Mouse (Mus musculus) heart, embryonic 12.5 days (tissue): ENCODE data around the gene Ern2. TPM values are rescaled to one million over a fixed set of nuclear protein-coding genes. Genes with fewer than 3 reads are reported as not detected.

ENCODE experiments used
- ATAC-seq: fragments of 200-750 bp; cut with Nextera tagmentation; 2 replicates; pipeline ENCODE4 v1.8.0; 2017; ENCODE audit warnings: moderate TSS enrichment, moderate library complexity; ENCODE audit not compliant: insufficient number of reproducible peaks, low FRiP score
- H3K27ac ChIP-seq: fragments of 300-500 bp; sonication (generic); 2 replicates; pipeline ENCODE4 v1.5.1; 2016; ENCODE audit warnings: mild to moderate bottlenecking, moderate library complexity; ENCODE audit not compliant: poor library complexity, severe bottlenecking
- H3K27me3 ChIP-seq: fragments of 300-500 bp; sonication (generic); replicated peaks from 2 replicates; pipeline ENCODE4 v1.6.1; 2016; ENCODE audit warnings: mild to moderate bottlenecking, moderate library complexity
- H3K36me3 ChIP-seq: fragments of 300-500 bp; sonication (generic); 2 replicates; pipeline ENCODE4 v1.6.1; 2016; ENCODE audit warnings: mild to moderate bottlenecking, moderate library complexity
- H3K4me1 ChIP-seq: fragments of 300-500 bp; sonication (generic); replicated peaks from 2 replicates; pipeline ENCODE4 v1.6.1; 2016; ENCODE audit warnings: mild to moderate bottlenecking
- H3K4me2 ChIP-seq: fragments of 300-500 bp; sonication (generic); 2 replicates; pipeline ENCODE4 v1.6.1; 2016; ENCODE audit warnings: mild to moderate bottlenecking, moderate library complexity
- H3K4me3 ChIP-seq: fragments of 300-500 bp; sonication (generic); 2 replicates; pipeline ENCODE4 v1.5.1; 2016; ENCODE audit warnings: mild to moderate bottlenecking
- H3K9ac ChIP-seq: fragments of 300-500 bp; sonication (generic); 2 replicates; pipeline ENCODE4 v1.6.1; 2016; ENCODE audit warnings: mild to moderate bottlenecking, moderate library complexity
- H3K9me3 ChIP-seq: fragments of 300-500 bp; sonication (generic); replicated peaks from 2 replicates; pipeline ENCODE4 v1.6.1; 2016; ENCODE audit warnings: mild to moderate bottlenecking, moderate library complexity
- WGBS: fragments of 180-500 bp; shearing (Covaris S2); methylation state at CpG from one replicate; pipeline ENCODE4 v1.1.7; 2016; 5-methylcytosine and 5-hydroxymethylcytosine counted together
- polyA plus RNA-seq: library from polyadenylated mRNA; unstranded; fragments of >200 nt; fragmentation: Nextera tagmentation; extraction: Ambion mirVana; gene quantifications from 2 replicates; pipeline ENCODE4 v1.2.1, GENCODE M21; 2016

Gene Ern2
- not detected in 2 replicates for polyA plus RNA-seq

- Histone ChIP-seq H3K4me2 (peak within 1 kb of the TSS; percentile 40), H3K9me3 (no peaks in the 10 kb centered on the region), H3K4me1 (0 out of 2 replicates have a peak, but pooled peaks cover 4% of the 10 kb centered on the region), H3K4me3 (no peak within 1 kb of the TSS), H3K9ac (no peak within 1 kb of the TSS), H3K36me3 (no peaks in the 10 kb centered on the region), H3K27me3 (peaks cover 10% of the 10 kb centered on the region), H3K27ac (no peak within 1 kb of the TSS)
- no peak for ATAC-seq
- 25% methylated on average over 15 of the region's 17 CpGs for WGBS
Observed at GRCm38 (mm10) chr7:122186043-122186442, at the start of gene Ern2. Gene Ern2, minus strand, starts transcription at chr7:122186207.

- H3K4me1 ChIP-seq = no peaks in the 10 kb centered on the region
- H3K27ac ChIP-seq = no peak overlapping the region
- H3K27me3 ChIP-seq = no peaks in the 10 kb centered on the region
- no peak overlapping the region for H3K4me2 ChIP-seq
- WGBS = 73% methylated on average over 4 of the region's 4 CpGs
- no peaks in the 10 kb centered on the region for H3K36me3 ChIP-seq
- H3K4me3 ChIP-seq = no peak overlapping the region
- ATAC-seq = no peak
- H3K9ac ChIP-seq = no peak overlapping the region
- H3K9me3 ChIP-seq = no peaks in the 10 kb centered on the region
Observed at GRCm38 (mm10) chr7:122230866-122231265, 44.9 kb upstream of the Ern2 start.

DNA sequence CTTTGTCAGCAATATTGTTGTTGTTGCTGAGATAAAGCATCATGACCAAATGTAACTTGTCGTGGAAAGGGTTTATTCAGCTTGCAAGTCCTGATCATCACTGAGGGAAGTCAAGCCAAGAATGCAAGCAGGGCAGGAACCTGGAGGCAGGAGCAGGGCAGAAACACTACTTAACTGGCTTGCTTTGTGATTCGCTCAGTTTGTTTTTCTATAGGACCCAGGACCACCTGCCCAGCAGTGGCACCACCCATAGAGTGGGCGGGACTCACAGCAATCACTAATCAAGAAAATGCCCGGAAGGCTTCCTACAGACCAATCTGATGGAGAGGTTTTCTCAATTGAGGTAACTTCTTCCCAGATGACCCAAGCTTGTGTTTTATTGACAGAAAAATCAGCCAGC lies 43.9 kb upstream of the Ern2 start:
- no peak overlapping the region for H3K27ac ChIP-seq

DNA sequence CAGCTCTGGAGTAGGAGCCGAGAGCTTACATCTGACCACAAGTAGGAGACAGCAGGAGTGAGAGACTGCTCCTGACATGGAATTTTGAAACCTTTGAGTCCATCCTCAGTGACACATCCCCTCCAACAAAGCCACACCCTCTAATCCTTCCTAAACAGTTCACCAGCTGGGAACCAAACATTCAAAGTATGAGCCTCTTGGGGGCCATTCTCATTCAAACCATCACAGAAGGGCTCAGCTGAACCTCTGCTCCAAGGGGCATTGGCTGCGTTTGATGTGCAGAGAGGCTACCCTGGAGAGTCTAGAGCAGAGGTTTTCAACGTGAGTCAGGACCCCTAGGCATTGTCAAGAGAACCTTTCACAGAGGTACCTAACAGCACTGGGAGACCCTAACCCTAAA lies 43.3 kb upstream of the Ern2 start:
- ATAC-seq = no peak
- H3K36me3 ChIP-seq = no peaks in the 10 kb centered on the region
- no peak overlapping the region for H3K4me3 ChIP-seq
- WGBS = 57% methylated on average over 3 of the region's 3 CpGs
- H3K9me3 ChIP-seq = no peaks in the 10 kb centered on the region
- no peak overlapping the region for H3K9ac ChIP-seq
- no peaks in the 10 kb centered on the region for H3K4me1 ChIP-seq
- no peak overlapping the region for H3K27ac ChIP-seq
- H3K4me2 ChIP-seq = no peak overlapping the region
- H3K27me3 ChIP-seq = no peaks in the 10 kb centered on the region

More for the DNA sequence above, 43.9 kb upstream of the Ern2 start:
- H3K4me1 ChIP-seq = no peaks in the 10 kb centered on the region
- H3K27me3 ChIP-seq = no peaks in the 10 kb centered on the region
- H3K4me2 ChIP-seq = no peak overlapping the region
- ATAC-seq = no peak
- H3K9ac ChIP-seq = no peak overlapping the region
- no peaks in the 10 kb centered on the region for H3K9me3 ChIP-seq
- 65% methylated on average over 4 of the region's 4 CpGs for WGBS
- no peak overlapping the region for H3K4me3 ChIP-seq
- H3K36me3 ChIP-seq = no peaks in the 10 kb centered on the region

DNA sequence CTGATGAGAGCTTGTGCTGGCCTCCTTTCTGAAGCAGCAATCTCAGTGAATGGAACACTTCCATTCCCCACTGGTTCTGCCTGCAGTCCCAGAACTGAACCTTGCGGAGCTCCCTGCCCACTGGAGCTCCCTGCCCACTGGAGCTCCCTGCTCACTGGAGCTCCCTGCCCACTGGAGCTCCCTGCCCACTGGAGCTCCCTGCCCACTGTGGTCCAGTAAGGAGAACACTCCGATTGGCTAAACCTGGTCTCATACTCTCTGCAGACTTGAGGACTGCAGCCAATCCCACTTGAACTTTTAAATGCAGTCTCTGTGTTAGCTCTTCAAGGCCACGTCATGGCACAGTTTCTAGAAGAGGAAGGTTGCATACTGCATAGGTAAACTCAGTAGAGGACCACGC lies 40.7 kb upstream of the Ern2 start:
- no peak overlapping the region for H3K4me3 ChIP-seq
- ATAC-seq = no peak
- H3K36me3 ChIP-seq = no peaks in the 10 kb centered on the region
- no peak overlapping the region for H3K27ac ChIP-seq
- no peaks in the 10 kb centered on the region for H3K27me3 ChIP-seq
- WGBS = 81% methylated on average over 4 of the region's 4 CpGs
- H3K4me1 ChIP-seq = no peaks in the 10 kb centered on the region
- no peaks in the 10 kb centered on the region for H3K9me3 ChIP-seq
- H3K9ac ChIP-seq = no peak overlapping the region
- no peak overlapping the region for H3K4me2 ChIP-seq

GRCm38 (mm10) chr7:122226020-122226742 lies 40.2 kb upstream of the Ern2 start:
- no peaks in the 10 kb centered on the region for H3K4me1 ChIP-seq
- no peak for ATAC-seq
- no peak overlapping the region for H3K4me3 ChIP-seq
- H3K9me3 ChIP-seq = no peaks in the 10 kb centered on the region
- no peak overlapping the region for H3K9ac ChIP-seq
- H3K36me3 ChIP-seq = no peaks in the 10 kb centered on the region
- H3K27ac ChIP-seq = no peak overlapping the region
- no peaks in the 10 kb centered on the region for H3K27me3 ChIP-seq
- no peak overlapping the region for H3K4me2 ChIP-seq
- 60% methylated on average over 7 of the region's 7 CpGs for WGBS

DNA sequence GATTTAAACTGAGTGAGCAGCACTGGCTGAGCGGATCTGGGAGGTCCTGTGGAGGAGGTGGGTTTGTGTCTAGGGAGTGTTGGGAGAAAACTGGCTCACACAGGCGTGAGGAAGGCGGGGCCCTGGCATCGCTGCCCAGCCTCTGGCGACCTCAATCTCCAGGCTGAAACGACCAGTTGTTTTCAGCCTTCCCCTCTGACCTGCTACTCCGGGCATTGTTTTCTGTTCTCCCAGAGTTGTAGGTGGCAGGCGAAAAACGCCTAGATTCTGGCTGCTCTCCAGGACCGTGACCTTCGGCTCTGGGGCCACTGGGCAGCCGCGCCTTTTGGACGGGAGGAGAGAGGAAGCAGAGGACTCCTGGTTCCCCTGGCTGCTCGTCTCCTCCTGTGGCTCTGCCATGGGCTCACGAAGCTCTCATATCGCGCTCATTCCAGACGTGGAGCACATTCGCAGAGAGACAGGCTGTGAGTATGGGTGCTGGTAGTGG lies 33.4 kb upstream of the Ern2 start, which contains the start of gene Chp2:
Gene Chp2, plus strand, starts transcription at position 182 of the 487 bp plus-strand sequence.
- H3K4me1 ChIP-seq = peaks cover 7% of the 10 kb centered on the region; the same call in 1 of the 2 replicates
- H3K27me3 ChIP-seq = peaks cover 22% of the 10 kb centered on the region; the same call in 1 of the 2 replicates
- peaks cover 4% of the 10 kb centered on the region for H3K9me3 ChIP-seq
- peak within 1 kb of the TSS; percentile 74 for H3K4me2 ChIP-seq
- ATAC-seq = peak; percentile 61; the same call in 1 of the 2 replicates
- no peak within 1 kb of the TSS for H3K27ac ChIP-seq
- 14% methylated on average over 20 of the region's 20 CpGs for WGBS
- H3K9ac ChIP-seq = peak within 1 kb of the TSS; percentile 49; the same call in 1 of the 2 replicates
- no peaks in the 10 kb centered on the region for H3K36me3 ChIP-seq
- peak within 1 kb of the TSS; percentile 39 for H3K4me3 ChIP-seq

GRCm38 (mm10) chr7:122208276-122209021 lies 22.4 kb upstream of the Ern2 start:
- ATAC-seq = no peak
- Histone ChIP-seq H3K4me3 (no peak overlapping the region), H3K4me1 (no peaks in the 10 kb centered on the region), H3K27ac (no peak overlapping the region), H3K36me3 (no peaks in the 10 kb centered on the region), H3K4me2 (no peak overlapping the region), H3K9me3 (no peaks in the 10 kb centered on the region), H3K27me3 (no peaks in the 10 kb centered on the region), H3K9ac (no peak overlapping the region)
- WGBS = 47% methylated on average over 7 of the region's 7 CpGs

DNA sequence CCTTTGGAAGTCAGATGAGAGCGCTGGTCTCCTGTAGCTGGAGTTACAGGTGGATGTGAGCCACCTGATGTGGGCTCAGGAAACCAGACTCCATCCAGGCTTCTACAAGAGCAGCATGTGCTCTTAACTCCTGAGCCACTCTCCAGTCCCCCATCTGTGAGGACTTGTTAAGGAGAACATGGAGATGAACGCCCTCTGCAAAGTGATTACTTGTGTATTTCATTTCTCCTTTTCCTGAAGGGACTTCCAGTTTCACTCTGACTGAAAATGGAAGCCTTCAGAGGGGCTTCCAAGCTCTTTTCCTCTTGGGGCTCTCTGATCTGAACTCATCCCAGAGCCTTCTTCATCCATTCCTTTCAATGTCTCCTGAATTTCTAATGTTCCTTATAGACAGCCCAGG lies 20.1 kb upstream of the Ern2 start:
- H3K9me3 ChIP-seq = no peaks in the 10 kb centered on the region
- no peak overlapping the region for H3K4me3 ChIP-seq
- H3K36me3 ChIP-seq = no peaks in the 10 kb centered on the region
- ATAC-seq = no peak
- 66% methylated on average over 2 of the region's 2 CpGs for WGBS
- no peaks in the 10 kb centered on the region for H3K27me3 ChIP-seq
- no peak overlapping the region for H3K27ac ChIP-seq
- no peak overlapping the region for H3K4me2 ChIP-seq
- no peak overlapping the region for H3K9ac ChIP-seq
- H3K4me1 ChIP-seq = no peaks in the 10 kb centered on the region

DNA sequence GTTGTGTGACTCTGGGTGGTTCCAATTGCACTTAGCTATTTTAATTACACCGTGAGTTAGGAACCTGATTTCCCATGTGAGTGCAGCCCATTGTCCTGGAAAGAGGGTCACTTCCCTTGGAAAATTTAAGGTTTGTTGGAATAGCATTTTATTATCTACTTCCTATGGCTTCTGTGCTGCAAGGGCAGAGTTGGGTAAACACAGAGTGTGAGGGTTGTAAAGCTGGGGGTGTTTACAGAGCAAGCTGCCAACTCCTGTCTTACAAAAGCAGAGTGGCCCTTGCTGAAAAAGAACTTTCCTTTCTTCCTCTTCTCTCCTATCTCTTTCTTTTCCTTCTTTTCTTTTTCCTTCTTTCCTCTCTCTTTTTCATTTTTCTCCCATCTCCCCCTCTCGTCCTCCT lies 17.9 kb upstream of the Ern2 start:
- H3K4me2 ChIP-seq = no peak overlapping the region
- no peak overlapping the region for H3K9ac ChIP-seq
- 46% methylated on average over 2 of the region's 2 CpGs for WGBS
- peak overlapping the region; percentile 36; the same call in 1 of the 2 replicates for H3K27ac ChIP-seq
- H3K4me1 ChIP-seq = no peaks in the 10 kb centered on the region
- no peak overlapping the region for H3K4me3 ChIP-seq
- H3K27me3 ChIP-seq = no peaks in the 10 kb centered on the region
- ATAC-seq = 0 out of 2 replicates have a peak, but pooled peaks have one; percentile 36
- no peaks in the 10 kb centered on the region for H3K9me3 ChIP-seq
- H3K36me3 ChIP-seq = no peaks in the 10 kb centered on the region

GRCm38 (mm10) chr7:122199296-122199695 lies 13.3 kb upstream of the Ern2 start:
- no peaks in the 10 kb centered on the region for H3K27me3 ChIP-seq
- no peak overlapping the region for H3K4me3 ChIP-seq
- 21% methylated on average over 5 of the region's 5 CpGs for WGBS
- 0 out of 2 replicates have a peak, but pooled peaks have one; percentile 11 for ATAC-seq
- H3K9ac ChIP-seq = no peak overlapping the region
- H3K27ac ChIP-seq = no peak overlapping the region
- H3K36me3 ChIP-seq = no peaks in the 10 kb centered on the region
- no peak overlapping the region for H3K4me2 ChIP-seq
- no peaks in the 10 kb centered on the region for H3K4me1 ChIP-seq
- H3K9me3 ChIP-seq = peaks cover 6% of the 10 kb centered on the region; the same call in 1 of the 2 replicates
